Mouse (Mus musculus) neural tube, embryonic 12.5 days (tissue): Measurements from ENCODE around the gene Rack1. TPM values are rescaled to one million over a fixed set of nuclear protein-coding genes. Genes with fewer than 3 reads are reported as not detected.
"Not testable (repeated sequence)": the region's sequence is repeated elsewhere in the genome, so short reads cannot be mapped to it uniquely, and the experiment has no call there.

ENCODE experiments used
- ATAC-seq: fragments of 200-750 bp; cut with Nextera tagmentation; 2 replicates; pipeline ENCODE4 v1.8.0; 2017; ENCODE audit warnings: low read depth, mild to moderate bottlenecking, moderate TSS enrichment, moderate library complexity; ENCODE audit not compliant: low FRiP score
- H3K27ac ChIP-seq: fragments of 300-500 bp; sonication (generic); 2 replicates; pipeline ENCODE4 v1.5.1; 2016
- H3K27me3 ChIP-seq: fragments of 300-500 bp; sonication (generic); replicated peaks from 2 replicates; pipeline ENCODE4 v1.6.1; 2016; ENCODE audit warnings: mild to moderate bottlenecking
- H3K36me3 ChIP-seq: fragments of 300-500 bp; sonication (generic); 2 replicates; pipeline ENCODE4 v1.6.1; 2016; ENCODE audit warnings: mild to moderate bottlenecking
- H3K4me1 ChIP-seq: fragments of 300-500 bp; sonication (generic); 2 replicates; pipeline ENCODE4 v1.6.1; 2016
- H3K4me2 ChIP-seq: fragments of 300-500 bp; sonication (generic); replicated peaks from 2 replicates; pipeline ENCODE4 v1.6.1; 2016; ENCODE audit warnings: mild to moderate bottlenecking
- H3K4me3 ChIP-seq: fragments of 300-500 bp; sonication (generic); 2 replicates; pipeline ENCODE4 v1.5.1; 2016
- H3K9ac ChIP-seq: fragments of 300-500 bp; sonication (generic); 2 replicates; pipeline ENCODE4 v1.6.1; 2016; ENCODE audit warnings: mild to moderate bottlenecking
- H3K9me3 ChIP-seq: fragments of 300-500 bp; sonication (generic); 2 replicates; pipeline ENCODE4 v1.6.1; 2016; ENCODE audit warnings: mild to moderate bottlenecking
- WGBS: fragments of 180-500 bp; shearing (Covaris S2); methylation state at CpG from one replicate; pipeline ENCODE4 v1.1.7; 2016; 5-methylcytosine and 5-hydroxymethylcytosine counted together
- polyA plus RNA-seq: library from polyadenylated mRNA; unstranded; fragments of >200 nt; fragmentation: Nextera tagmentation; extraction: Ambion mirVana; gene quantifications from 2 replicates; pipeline ENCODE4 v1.2.1, GENCODE M21; 2016

Gene Rack1
- polyA plus RNA-seq: 432 and 466 TPM in 2 replicates

DNA sequence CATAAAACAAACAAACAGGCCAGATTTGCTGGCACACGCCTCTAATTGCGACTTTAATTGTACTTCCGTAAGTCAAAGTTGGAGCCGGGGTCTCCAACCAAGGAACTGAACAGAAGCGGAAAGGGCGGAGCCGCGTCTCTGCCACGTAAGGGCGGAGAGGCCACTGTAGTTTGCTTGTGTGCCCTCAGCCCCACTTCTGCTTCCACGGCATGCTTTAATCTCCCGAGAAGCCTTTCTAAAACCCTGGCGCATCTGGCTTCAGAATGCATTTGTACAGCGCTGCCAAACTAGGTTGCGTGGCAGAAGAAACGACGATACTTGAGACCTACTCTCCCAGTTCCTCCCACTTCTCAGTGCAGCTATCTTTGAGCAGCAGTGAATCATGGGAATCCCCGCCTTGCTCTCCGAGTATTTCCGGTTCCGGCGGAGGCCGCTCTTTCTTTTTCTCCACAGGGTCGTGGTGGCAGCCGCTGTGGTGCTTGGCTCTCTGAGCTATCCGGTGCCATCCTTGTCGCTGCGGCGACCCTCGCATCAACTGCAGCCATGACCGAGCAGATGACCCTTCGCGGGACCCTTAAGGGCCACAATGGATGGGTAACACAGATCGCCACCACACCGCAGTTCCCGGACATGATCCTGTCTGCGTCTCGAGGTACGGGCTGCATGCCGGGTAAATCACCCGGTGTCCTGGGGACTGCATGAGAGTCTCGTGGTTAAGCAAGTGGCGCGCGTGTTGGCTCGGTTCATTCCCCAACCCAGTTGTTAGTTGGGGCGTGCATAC lies at the start of gene Rack1:
Gene Rack1 (plus strand): TSS at position 412 of the 781 bp plus-strand sequence.
- H3K4me2 ChIP-seq: peak within 1 kb of the TSS; percentile 84
- under 1% methylated on average over 47 of the region's 47 CpGs for WGBS
- ATAC-seq: peak; percentile 94

GRCm38 (mm10) chr11:48750428-48750827 lies 49.7 kb upstream of the Rack1 start:
- no peak overlapping the region for H3K27ac ChIP-seq
- no peaks in the 10 kb centered on the region for H3K9me3 ChIP-seq
- no peaks in the 10 kb centered on the region for H3K36me3 ChIP-seq
- WGBS: 92% methylated on average over 6 of the region's 6 CpGs
- no peak overlapping the region for H3K9ac ChIP-seq
- H3K4me3 ChIP-seq: no peak overlapping the region
- ATAC-seq: no peak
- no peak overlapping the region for H3K4me2 ChIP-seq
- H3K27me3 ChIP-seq: no peaks in the 10 kb centered on the region
- no peaks in the 10 kb centered on the region for H3K4me1 ChIP-seq

More for the DNA sequence above, at the start of gene Rack1:
- peak within 1 kb of the TSS; percentile 83 for H3K9ac ChIP-seq
- no peaks in the 10 kb centered on the region for H3K27me3 ChIP-seq
- peaks cover 22% of the 10 kb centered on the region for H3K4me1 ChIP-seq
- H3K4me3 ChIP-seq: peak within 1 kb of the TSS; percentile 73
- H3K9me3 ChIP-seq: no peaks in the 10 kb centered on the region
- peak within 1 kb of the TSS; percentile 86 for H3K27ac ChIP-seq
- peaks cover 36% of the 10 kb centered on the region for H3K36me3 ChIP-seq

- H3K4me1 ChIP-seq, ATAC-seq, H3K4me2 ChIP-seq, H3K9me3 ChIP-seq, H3K4me3 ChIP-seq, H3K27ac ChIP-seq, H3K36me3 ChIP-seq, H3K9ac ChIP-seq, H3K27me3 ChIP-seq: not testable (repeated sequence)
- WGBS: 92% methylated on average over 18 of the region's 18 CpGs
Observed at GRCm38 (mm10) chr11:48753534-48753933, 46.6 kb upstream of the Rack1 start.

GRCm38 (mm10) chr11:48759021-48759420 lies 41.1 kb upstream of the Rack1 start:
- Histone ChIP-seq H3K4me1 (no peaks in the 10 kb centered on the region), H3K9ac (no peak overlapping the region), H3K36me3 (no peaks in the 10 kb centered on the region), H3K4me3 (no peak overlapping the region), H3K27ac (no peak overlapping the region), H3K9me3 (no peaks in the 10 kb centered on the region), H3K4me2 (no peak overlapping the region), H3K27me3 (no peaks in the 10 kb centered on the region)
- ATAC-seq: no peak
- 88% methylated on average over 8 of the region's 8 CpGs for WGBS

- no peaks in the 10 kb centered on the region for H3K36me3 ChIP-seq
- H3K9me3 ChIP-seq: no peaks in the 10 kb centered on the region
- 92% methylated on average over 9 of the region's 9 CpGs for WGBS
- no peaks in the 10 kb centered on the region for H3K27me3 ChIP-seq
- no peak overlapping the region for H3K4me3 ChIP-seq
- no peak overlapping the region for H3K27ac ChIP-seq
- H3K9ac ChIP-seq: no peak overlapping the region
- H3K4me2 ChIP-seq: no peak overlapping the region
- ATAC-seq: no peak
- H3K4me1 ChIP-seq: no peaks in the 10 kb centered on the region
Observed at GRCm38 (mm10) chr11:48764119-48764518, 36.0 kb upstream of the Rack1 start.

- no peak for ATAC-seq
- H3K4me1 ChIP-seq: no peaks in the 10 kb centered on the region
- H3K4me2 ChIP-seq: no peak overlapping the region
- no peak overlapping the region for H3K4me3 ChIP-seq
- H3K9me3 ChIP-seq: no peaks in the 10 kb centered on the region
- no peak overlapping the region for H3K9ac ChIP-seq
- H3K27me3 ChIP-seq: no peaks in the 10 kb centered on the region
- WGBS: 88% methylated on average over 14 of the region's 14 CpGs
- no peak overlapping the region for H3K27ac ChIP-seq
- H3K36me3 ChIP-seq: no peaks in the 10 kb centered on the region
Observed at GRCm38 (mm10) chr11:48767195-48767876, 32.8 kb upstream of the Rack1 start.

GRCm38 (mm10) chr11:48771691-48772090 lies 28.4 kb upstream of the Rack1 start:
- Histone ChIP-seq H3K9me3 (no peaks in the 10 kb centered on the region), H3K4me1 (no peaks in the 10 kb centered on the region), H3K27ac (no peak overlapping the region), H3K4me2 (no peak overlapping the region), H3K9ac (no peak overlapping the region), H3K27me3 (no peaks in the 10 kb centered on the region), H3K36me3 (no peaks in the 10 kb centered on the region), H3K4me3 (no peak overlapping the region)
- 11% methylated on average over 2 of the region's 2 CpGs for WGBS
- no peak for ATAC-seq

GRCm38 (mm10) chr11:48774443-48775298 lies 25.5 kb upstream of the Rack1 start:
- Histone ChIP-seq H3K4me2 (peak overlapping the region; percentile 35), H3K9ac (no peak overlapping the region), H3K4me3 (no peak overlapping the region), H3K27ac (no peak overlapping the region), H3K36me3 (no peaks in the 10 kb centered on the region), H3K27me3 (no peaks in the 10 kb centered on the region), H3K9me3 (no peaks in the 10 kb centered on the region), H3K4me1 (no peaks in the 10 kb centered on the region)
- 41% methylated on average over 17 of the region's 17 CpGs for WGBS
- peak; percentile 37 for ATAC-seq

- H3K36me3 ChIP-seq: no peaks in the 10 kb centered on the region
- H3K4me1 ChIP-seq: no peaks in the 10 kb centered on the region
- no peak overlapping the region for H3K9ac ChIP-seq
- no peaks in the 10 kb centered on the region for H3K27me3 ChIP-seq
- H3K9me3 ChIP-seq: no peaks in the 10 kb centered on the region
- WGBS: 4% methylated on average over 7 of the region's 7 CpGs
- no peak overlapping the region for H3K4me3 ChIP-seq
- H3K27ac ChIP-seq: no peak overlapping the region
- H3K4me2 ChIP-seq: peak overlapping the region; percentile 26; the same call in 1 of the 2 replicates
- ATAC-seq: no peak; the same call in 1 of the 2 replicates
Observed at GRCm38 (mm10) chr11:48775483-48775882, 24.6 kb upstream of the Rack1 start.

DNA sequence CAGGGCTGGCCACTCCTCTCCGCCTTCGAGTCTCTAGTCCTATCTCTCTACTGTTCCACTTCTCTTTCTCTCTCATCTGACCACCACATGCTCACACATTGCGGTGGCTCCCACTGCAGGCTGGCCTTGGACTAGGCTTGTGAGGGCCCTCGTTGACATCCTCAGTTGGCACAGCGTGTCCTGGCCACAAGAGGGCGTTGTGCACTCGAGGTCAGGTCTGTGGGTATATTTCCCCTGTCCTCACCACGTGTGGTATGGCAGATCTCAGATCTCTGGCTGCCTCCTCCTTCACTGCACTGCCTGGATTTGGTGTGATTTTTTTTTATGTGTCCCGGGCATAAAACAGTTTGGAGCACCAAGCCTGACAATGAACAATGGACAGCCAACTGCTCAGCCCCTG lies 23.5 kb upstream of the Rack1 start:
- no peak for ATAC-seq
- Histone ChIP-seq H3K4me1 (no peaks in the 10 kb centered on the region), H3K36me3 (no peaks in the 10 kb centered on the region), H3K4me3 (no peak overlapping the region), H3K9ac (no peak overlapping the region), H3K4me2 (no peak overlapping the region), H3K9me3 (no peaks in the 10 kb centered on the region), H3K27ac (no peak overlapping the region), H3K27me3 (no peaks in the 10 kb centered on the region)
- 51% methylated on average over 9 of the region's 9 CpGs for WGBS

GRCm38 (mm10) chr11:48777303-48777702 lies 22.8 kb upstream of the Rack1 start:
- Histone ChIP-seq H3K4me3 (no peak overlapping the region), H3K27ac (no peak overlapping the region), H3K36me3 (no peaks in the 10 kb centered on the region), H3K9ac (no peak overlapping the region), H3K4me2 (no peak overlapping the region), H3K9me3 (no peaks in the 10 kb centered on the region), H3K4me1 (no peaks in the 10 kb centered on the region), H3K27me3 (no peaks in the 10 kb centered on the region)
- ATAC-seq: no peak
- 90% methylated on average over 9 of the region's 9 CpGs for WGBS

DNA sequence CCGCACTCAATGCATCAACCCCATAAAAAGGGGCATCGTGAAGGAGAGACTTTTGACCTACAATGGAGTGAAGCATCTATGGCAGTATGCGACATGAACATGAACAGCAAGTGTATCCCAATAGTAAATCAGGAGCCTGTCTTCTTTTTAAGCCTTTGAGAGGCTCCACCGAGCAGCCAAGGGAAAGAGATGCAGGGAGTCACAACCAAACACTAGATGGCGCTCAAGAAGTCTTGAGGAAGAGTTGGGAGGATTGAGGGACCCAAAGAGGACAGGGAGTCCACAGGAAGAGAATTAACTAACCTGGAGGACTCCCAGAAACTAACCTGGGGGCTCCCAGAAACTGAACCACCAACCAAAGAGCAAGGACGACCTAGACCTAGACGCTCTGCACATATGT lies 20.7 kb upstream of the Rack1 start:
- 34% methylated on average over 7 of the region's 7 CpGs for WGBS
- Histone ChIP-seq H3K4me2 (no peak overlapping the region), H3K9me3 (no peaks in the 10 kb centered on the region), H3K4me1 (no peaks in the 10 kb centered on the region), H3K36me3 (no peaks in the 10 kb centered on the region), H3K27ac (no peak overlapping the region), H3K4me3 (no peak overlapping the region), H3K9ac (no peak overlapping the region), H3K27me3 (no peaks in the 10 kb centered on the region)
- no peak for ATAC-seq
